Mouse (Mus musculus) myocyte (in vitro differentiated cells): ENCODE results near the gene Scn5a.

ENCODE experiments used
- CEBPB ChIP-seq: IDR thresholded peaks from 2 replicates; pipeline ENCODE4 v1.6.1; 2011; ENCODE audit warnings: mild to moderate bottlenecking, moderate library complexity; ENCODE audit not compliant: poor library complexity, insufficient read depth, severe bottlenecking
- E2F4 ChIP-seq: IDR thresholded peaks from one replicate; pipeline ENCODE4 v1.6.1; 2011; ENCODE audit warnings: mild to moderate bottlenecking, control low read depth, moderate library complexity; ENCODE audit not compliant: insufficient read depth
- MAX ChIP-seq: IDR thresholded peaks from one replicate; pipeline ENCODE4 v1.6.1; 2011; ENCODE audit warnings: low read depth, mild to moderate bottlenecking, control low read depth
- MYOD1 ChIP-seq, 3 experiments: IDR thresholded peaks; one replicate each; pipeline ENCODE4 v1.6.1; 2011; ENCODE audit warnings: control low read depth in 2 of 3, low read depth in 2 of 3, mild to moderate bottlenecking in 2 of 3, moderate library complexity in 1 of 3; ENCODE audit not compliant: insufficient read length in 2 of 3, control insufficient read depth in 1 of 3
- POLR2A ChIP-seq: IDR thresholded peaks from one replicate; pipeline ENCODE4 v1.6.1; 2011; ENCODE audit warnings: low read depth, mild to moderate bottlenecking, control low read depth, moderate library complexity; ENCODE audit not compliant: insufficient read length
- POLR2AphosphoS2 ChIP-seq: IDR thresholded peaks from one replicate; pipeline ENCODE4 v1.6.1; 2011; ENCODE audit warnings: low read depth, control low read depth; ENCODE audit not compliant: insufficient read length
- TCF12 ChIP-seq: IDR thresholded peaks from one replicate; pipeline ENCODE4 v1.6.1; 2011; ENCODE audit warnings: mild to moderate bottlenecking, control low read depth; ENCODE audit not compliant: poor library complexity, insufficient read depth, severe bottlenecking
- TCF3 ChIP-seq: IDR thresholded peaks from one replicate; pipeline ENCODE4 v1.6.1; 2011; ENCODE audit warnings: low read depth, control low read depth; ENCODE audit not compliant: insufficient read length
- USF1 ChIP-seq: IDR thresholded peaks from one replicate; pipeline ENCODE4 v1.6.1; 2011; ENCODE audit warnings: low read depth, mild to moderate bottlenecking, control low read depth, moderate library complexity

DNA sequence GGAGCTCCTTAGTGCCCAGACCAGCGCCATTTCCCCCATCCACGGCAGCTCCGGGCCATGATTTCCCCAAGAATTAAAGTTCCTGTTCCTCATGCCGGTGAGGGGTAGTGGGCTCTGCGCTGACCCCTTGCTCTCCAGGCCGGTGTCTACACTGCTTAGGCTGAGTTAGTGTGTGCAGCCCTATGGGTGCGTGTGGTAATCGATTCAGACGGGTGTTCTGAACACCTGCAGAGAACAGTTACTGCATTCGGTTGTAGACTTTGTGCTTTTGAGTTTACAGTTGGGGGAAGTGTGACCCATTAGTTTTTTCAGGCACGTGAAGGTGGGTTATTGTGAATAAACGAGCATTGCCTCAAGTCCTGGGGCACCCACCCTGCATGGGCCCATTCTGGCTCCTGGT is 140.8 kb downstream of the Scn5a start:
- no peak for TF ChIP-seq POLR2A
- TF ChIP-seq POLR2AphosphoS2 = no peak
- no peak for TF ChIP-seq MAX
- no peak for TF ChIP-seq E2F4
- TF ChIP-seq USF1 = no peak
- TF ChIP-seq TCF12 = no peak
- no peak for TF ChIP-seq CEBPB
- no peak for TF ChIP-seq MYOD1 (IDR thresholded peaks at IDR 0.05; ENCODE audit: control insufficient read depth in 1 of 3, insufficient read length in 2 of 3, low read depth in 2 of 3)
- TF ChIP-seq TCF3 = no peak
